Mouse (Mus musculus) C2C12 (cell line): ENCODE measurements around the gene Pcdh19. TPM values are rescaled to one million over a fixed set of nuclear protein-coding genes. Genes with fewer than 3 reads are reported as not detected.

Experiments used
- H3K27me3 ChIP-seq: one replicate; pipeline ENCODE4 v1.6.1; 2011; ENCODE audit not compliant: control insufficient read depth, insufficient read depth, insufficient read length
- H3K36me3 ChIP-seq: one replicate; pipeline ENCODE4 v1.6.1; 2011; ENCODE audit not compliant: control insufficient read depth, insufficient read depth
- H3K4me3 ChIP-seq: one replicate; pipeline ENCODE4 v1.5.1; 2011; ENCODE audit warnings: mild to moderate bottlenecking, control low read depth; ENCODE audit not compliant: poor library complexity, insufficient read depth, severe bottlenecking
- H3K79me2 ChIP-seq: one replicate; pipeline ENCODE4 v1.6.1; 2011; ENCODE audit not compliant: control insufficient read depth, insufficient read depth
- H3K79me3 ChIP-seq: one replicate; pipeline ENCODE4 v1.6.1; 2011; ENCODE audit warnings: low read depth, control low read depth
- H3ac ChIP-seq: one replicate; pipeline ENCODE3; 2011; ENCODE audit warnings: low read depth; ENCODE audit not compliant: control insufficient read depth, insufficient read length
- CEBPB ChIP-seq: IDR thresholded peaks from one replicate; pipeline ENCODE4 v1.6.1; 2011; ENCODE audit warnings: low read depth, mild to moderate bottlenecking, control low read depth, moderate library complexity
- CTCF ChIP-seq: IDR thresholded peaks from one replicate; pipeline ENCODE4 v1.5.1; 2011; ENCODE audit not compliant: control insufficient read depth, insufficient read depth, insufficient read length
- FOSL1 ChIP-seq: IDR thresholded peaks from one replicate; pipeline ENCODE4 v1.8.0; 2011; ENCODE audit warnings: mild to moderate bottlenecking, low read length; ENCODE audit not compliant: poor library complexity, insufficient read depth, severe bottlenecking
- MAX ChIP-seq: IDR thresholded peaks from one replicate; pipeline ENCODE4 v1.6.1; 2011; ENCODE audit warnings: mild to moderate bottlenecking, control low read depth
- MYOD1 ChIP-seq: IDR thresholded peaks from one replicate; pipeline ENCODE4 v1.6.1; 2011; ENCODE audit warnings: low read depth; ENCODE audit not compliant: control insufficient read depth, insufficient read length
- MYOG ChIP-seq: IDR thresholded peaks from one replicate; pipeline ENCODE4 v1.6.1; 2011; ENCODE audit not compliant: control insufficient read depth, insufficient read length; ENCODE audit errors: extremely low read depth
- USF1 ChIP-seq: IDR thresholded peaks from one replicate; pipeline ENCODE4 v1.6.1; 2011; ENCODE audit warnings: low read depth, mild to moderate bottlenecking, control low read depth, moderate library complexity
- polyA plus RNA-seq: library from polyadenylated mRNA; unstranded; fragments of >200 nt; fragmentation: generic; extraction: Trizol; gene quantifications from one replicate; pipeline ENCODE4 v1.2.1, GENCODE M21; 2012; ENCODE audit warnings: missing spikeins

Pcdh19 gene
- polyA plus RNA-seq, 1 experiment: 8.8 TPM

DNA sequence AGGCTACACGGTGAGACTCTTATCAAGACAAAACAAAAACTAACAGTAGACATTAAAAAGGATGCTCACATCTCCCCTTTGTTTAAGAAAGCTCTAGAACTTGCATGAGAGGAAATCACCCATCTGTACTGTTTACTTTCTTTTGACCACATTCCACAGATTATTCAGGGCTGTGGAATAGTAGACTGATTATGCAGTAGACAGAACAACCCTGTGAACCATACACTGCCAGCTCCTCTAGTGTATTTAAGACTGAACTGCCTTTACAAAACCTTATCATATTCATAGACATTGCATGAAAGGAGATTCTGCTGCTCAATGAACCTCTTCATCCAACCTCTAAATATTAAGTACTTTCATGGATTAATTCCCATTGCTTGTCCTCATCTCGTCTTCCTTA is 87.6 kb downstream of the Pcdh19 start:
- TF ChIP-seq USF1 (no peak), MYOD1 (no peak), MAX (no peak), FOSL1 (no peak), MYOG (no peak), CTCF (no peak), CEBPB (no peak)
- Histone ChIP-seq H3K27me3 (no peaks in the 10 kb centered on the region), H3ac (no peak overlapping the region), H3K4me3 (no peak overlapping the region), H3K36me3 (peaks cover 4% of the 10 kb centered on the region), H3K79me3 (no peaks in the 10 kb centered on the region), H3K79me2 (no peaks in the 10 kb centered on the region)

DNA sequence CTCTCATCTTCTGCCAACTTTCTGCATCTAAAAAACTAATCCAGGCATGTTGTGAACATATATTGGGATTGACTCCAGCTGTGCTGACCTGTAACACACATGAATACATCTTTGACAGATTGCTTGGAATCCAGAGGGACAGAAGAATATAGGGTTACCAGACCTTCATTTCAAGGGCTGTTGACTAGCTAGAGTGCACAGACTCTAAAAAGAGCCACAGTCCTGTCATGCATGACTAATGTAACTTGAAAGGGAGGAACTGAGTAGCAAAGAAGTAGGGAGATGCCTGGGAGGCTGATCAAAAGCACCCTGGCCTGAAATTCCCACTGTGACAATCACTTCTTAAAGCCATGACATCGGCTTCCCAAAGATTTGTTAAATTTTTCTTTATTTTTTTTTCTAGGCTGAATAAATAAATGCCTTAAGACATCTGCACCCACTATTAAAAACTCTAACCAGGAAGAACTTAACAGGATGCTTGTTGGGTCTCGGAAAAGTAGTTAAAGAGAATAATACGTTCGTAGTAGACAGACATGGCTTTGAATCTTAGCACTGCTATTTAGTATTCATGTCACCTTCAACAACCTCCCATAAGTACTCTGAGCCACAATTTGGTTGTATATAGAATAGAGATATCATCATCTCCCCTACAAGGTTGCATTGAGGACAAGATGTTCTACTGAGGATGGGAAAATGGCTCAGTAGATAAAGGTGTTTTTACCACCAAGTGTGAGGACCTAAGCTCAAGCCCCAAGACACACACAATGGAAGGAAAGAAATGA is 113.0 kb downstream of the Pcdh19 start:
- Histone ChIP-seq H3K79me3 (no peaks in the 10 kb centered on the region), H3K27me3 (no peaks in the 10 kb centered on the region)
- no peak for TF ChIP-seq CTCF

DNA sequence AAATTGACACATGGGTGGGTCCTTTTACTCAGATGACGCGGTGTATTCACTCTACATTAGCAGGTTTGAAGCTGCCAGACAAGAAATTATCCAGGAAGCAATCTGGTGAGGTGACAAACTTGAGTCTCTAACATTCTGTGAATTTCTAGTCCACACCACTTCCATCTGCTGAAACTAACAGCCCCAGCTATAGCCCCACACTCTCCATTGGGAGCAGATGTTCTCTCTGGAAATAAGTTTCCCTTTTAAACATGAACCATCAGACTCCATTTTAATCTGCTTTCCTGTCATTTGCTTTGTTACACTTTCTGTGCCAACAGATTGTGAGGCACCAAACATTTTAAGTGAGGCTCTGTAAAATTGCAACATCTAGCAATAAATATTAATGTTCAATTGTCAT is 123.4 kb downstream of the Pcdh19 start:
- Histone ChIP-seq H3K4me3 (no peak overlapping the region), H3K27me3 (no peaks in the 10 kb centered on the region), H3K36me3 (no peaks in the 10 kb centered on the region), H3K79me2 (no peaks in the 10 kb centered on the region), H3K79me3 (no peaks in the 10 kb centered on the region), H3ac (no peak overlapping the region)
- TF ChIP-seq MAX (no peak), MYOG (no peak), MYOD1 (no peak), USF1 (no peak), CEBPB (no peak), CTCF (no peak), FOSL1 (no peak)

More for the DNA sequence above, 113.0 kb downstream of the Pcdh19 start:
- H3K79me2 ChIP-seq: no peaks in the 10 kb centered on the region
- no peak overlapping the region for H3K4me3 ChIP-seq
- no peaks in the 10 kb centered on the region for H3K36me3 ChIP-seq
- H3ac ChIP-seq: no peak overlapping the region

Other genes with a start within 250 kb of the Pcdh19 start
- gene Tnmd, start 162.0 kb upstream of the Pcdh19 start, polyA plus RNA-seq: 0.05 TPM
- gene Tspan6, start 209.4 kb upstream of the Pcdh19 start, polyA plus RNA-seq: 29.4 TPM
- gene Srpx2, start 219.4 kb upstream of the Pcdh19 start, polyA plus RNA-seq: 34.3 TPM